Mouse (Mus musculus) stomach, embryonic 15.5 days (tissue): ENCODE measurements at regions not wholly inside any gene's neighbourhood (a gene's known extent, or its start where the extent isn't known, plus 50 kb on each side); places are given as distances from the start of the nearest gene placed in this dataset.

Experiments used
- ATAC-seq: fragments of 200-750 bp; cut with Nextera tagmentation; 2 replicates; pipeline ENCODE4 v1.8.0; 2017; ENCODE audit warnings: low read depth, moderate number of reproducible peaks, moderate TSS enrichment; ENCODE audit not compliant: insufficient read depth, low FRiP score
- H3K27ac ChIP-seq: fragments of 300-500 bp; sonication (generic); 2 replicates; pipeline ENCODE4 v1.5.1; 2015; ENCODE audit warnings: mild to moderate bottlenecking, inconsistent platforms
- H3K27me3 ChIP-seq: fragments of 300-500 bp; sonication (generic); replicated peaks from 2 replicates; pipeline ENCODE4 v1.6.1; 2015; ENCODE audit warnings: inconsistent platforms
- H3K36me3 ChIP-seq: fragments of 300-500 bp; sonication (generic); 2 replicates; pipeline ENCODE4 v1.6.1; 2015; ENCODE audit warnings: inconsistent platforms
- H3K4me1 ChIP-seq: fragments of 300-500 bp; sonication (generic); 2 replicates; pipeline ENCODE4 v1.6.1; 2015; ENCODE audit warnings: inconsistent platforms
- H3K4me2 ChIP-seq: fragments of 300-500 bp; sonication (generic); 2 replicates; pipeline ENCODE4 v1.6.1; 2015; ENCODE audit warnings: mild to moderate bottlenecking, inconsistent platforms
- H3K4me3 ChIP-seq: fragments of 300-500 bp; sonication (generic); replicated peaks from 2 replicates; pipeline ENCODE4 v1.5.1; 2015; ENCODE audit warnings: inconsistent platforms
- H3K9ac ChIP-seq: fragments of 300-500 bp; sonication (generic); 2 replicates; pipeline ENCODE4 v1.6.1; 2015; ENCODE audit warnings: inconsistent platforms
- H3K9me3 ChIP-seq: fragments of 300-500 bp; sonication (generic); 2 replicates; pipeline ENCODE4 v1.6.1; 2016; ENCODE audit warnings: inconsistent platforms
- WGBS: fragments of 180-500 bp; shearing (Covaris S2); methylation state at CpG from one replicate; pipeline ENCODE4 v1.1.7; 2015; 5-methylcytosine and 5-hydroxymethylcytosine counted together

DNA sequence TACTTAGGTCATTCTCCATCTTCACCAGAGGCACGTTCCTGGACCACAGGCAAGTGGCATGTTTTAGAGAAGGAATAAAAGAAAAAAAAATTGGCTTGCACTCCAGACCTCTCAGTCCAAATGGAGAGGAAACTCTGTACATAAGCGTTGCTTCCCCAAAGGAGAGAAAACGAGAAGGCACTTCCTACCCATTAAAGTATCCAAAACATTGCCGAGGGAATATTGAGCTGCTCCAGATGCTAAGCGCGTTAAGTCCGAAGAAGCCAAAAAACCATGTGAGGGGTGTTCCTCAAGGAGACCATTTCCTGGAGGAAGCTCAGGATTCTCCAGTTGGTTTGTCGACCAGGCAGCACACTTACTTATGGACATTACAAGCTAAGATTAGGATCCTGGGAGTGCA lies 286.2 kb downstream of the Pax1 start:
- Histone ChIP-seq H3K36me3 (no peaks in the 10 kb centered on the region), H3K4me3 (no peak overlapping the region), H3K27ac (no peak overlapping the region), H3K4me1 (no peaks in the 10 kb centered on the region), H3K27me3 (no peaks in the 10 kb centered on the region), H3K9me3 (no peaks in the 10 kb centered on the region), H3K9ac (no peak overlapping the region), H3K4me2 (no peak overlapping the region)
- ATAC-seq, result no peak
- 68% methylated on average over 8 of the region's 8 CpGs for WGBS

DNA sequence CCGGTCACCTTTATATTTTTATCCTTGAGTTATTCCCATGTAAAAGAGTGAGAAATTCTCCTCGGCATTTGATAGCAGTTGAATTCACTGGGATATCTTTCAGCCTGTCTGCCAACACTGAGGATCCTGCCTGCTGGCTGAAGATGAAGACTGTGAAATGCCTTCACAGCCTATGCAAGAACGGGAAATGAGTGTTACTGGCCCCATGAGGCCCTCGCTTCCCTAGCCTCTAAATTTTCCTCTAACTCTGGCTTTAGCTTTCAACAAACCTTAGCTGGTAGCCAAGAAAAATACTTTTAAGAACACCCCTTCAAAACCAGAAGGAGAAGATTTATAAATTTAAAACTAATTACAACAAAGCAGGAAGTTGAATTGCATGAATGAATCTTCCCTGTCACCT lies 285.8 kb downstream of the Pax1 start:
- Histone ChIP-seq H3K4me1 (no peaks in the 10 kb centered on the region), H3K27ac (no peak overlapping the region), H3K9me3 (no peaks in the 10 kb centered on the region), H3K4me2 (no peak overlapping the region), H3K4me3 (no peak overlapping the region), H3K27me3 (no peaks in the 10 kb centered on the region), H3K9ac (no peak overlapping the region), H3K36me3 (no peaks in the 10 kb centered on the region)
- WGBS, result 74% methylated on average over 4 of the region's 4 CpGs
- ATAC-seq, result no peak

DNA sequence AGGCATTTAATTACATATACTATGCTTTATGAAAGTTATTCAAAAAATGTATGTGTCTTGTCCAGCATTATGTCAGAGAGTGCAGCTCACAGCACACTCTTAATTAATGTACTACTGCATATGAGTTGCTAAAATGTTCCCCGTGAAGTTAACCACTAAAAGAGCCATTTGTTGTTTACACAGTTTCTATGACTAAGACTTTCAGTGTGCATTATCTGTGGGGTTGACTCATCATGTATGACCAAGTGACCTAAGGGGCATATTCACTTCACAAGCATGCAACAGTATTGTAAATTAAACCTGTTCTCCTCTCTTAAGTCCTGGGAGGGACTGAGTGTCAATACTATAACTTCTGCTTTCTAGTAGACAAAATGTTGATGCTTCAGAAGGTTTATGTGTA lies 276.2 kb downstream of the Pax1 start:
- no peaks in the 10 kb centered on the region for H3K9me3 ChIP-seq
- no peaks in the 10 kb centered on the region for H3K36me3 ChIP-seq
- H3K4me3 ChIP-seq, result no peak overlapping the region
- H3K27me3 ChIP-seq, result no peaks in the 10 kb centered on the region
- no peak overlapping the region for H3K27ac ChIP-seq
- no peak overlapping the region for H3K9ac ChIP-seq
- ATAC-seq, result no peak
- H3K4me1 ChIP-seq, result no peaks in the 10 kb centered on the region
- WGBS, result 67% methylated on average over 1 of the region's 1 CpGs
- no peak overlapping the region for H3K4me2 ChIP-seq

DNA sequence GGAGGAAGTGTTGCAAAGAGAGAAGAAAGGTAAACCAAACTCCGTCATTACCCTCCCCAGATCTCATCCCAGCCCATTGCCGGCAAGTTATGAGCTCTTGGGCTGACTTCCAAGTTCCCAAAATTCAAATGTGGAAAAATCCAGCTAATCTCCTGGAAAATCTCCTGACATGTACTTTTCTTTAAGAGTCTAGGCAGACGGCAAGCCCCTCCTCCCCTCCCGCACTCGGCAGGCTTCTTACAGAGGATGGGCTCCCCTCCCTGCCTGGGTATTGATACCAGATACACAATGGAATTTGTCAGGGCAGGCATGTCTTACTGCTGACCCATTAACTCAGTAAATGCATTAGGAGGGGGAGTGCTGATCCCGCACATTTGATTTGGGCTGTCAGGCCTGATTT lies 271.0 kb downstream of the Pax1 start:
- Histone ChIP-seq H3K4me1 (no peaks in the 10 kb centered on the region), H3K9ac (no peak overlapping the region), H3K4me2 (no peak overlapping the region), H3K4me3 (no peak overlapping the region), H3K36me3 (no peaks in the 10 kb centered on the region), H3K9me3 (no peaks in the 10 kb centered on the region), H3K27me3 (no peaks in the 10 kb centered on the region), H3K27ac (no peak overlapping the region)
- 38% methylated on average over 6 of the region's 6 CpGs for WGBS
- ATAC-seq, result no peak

DNA sequence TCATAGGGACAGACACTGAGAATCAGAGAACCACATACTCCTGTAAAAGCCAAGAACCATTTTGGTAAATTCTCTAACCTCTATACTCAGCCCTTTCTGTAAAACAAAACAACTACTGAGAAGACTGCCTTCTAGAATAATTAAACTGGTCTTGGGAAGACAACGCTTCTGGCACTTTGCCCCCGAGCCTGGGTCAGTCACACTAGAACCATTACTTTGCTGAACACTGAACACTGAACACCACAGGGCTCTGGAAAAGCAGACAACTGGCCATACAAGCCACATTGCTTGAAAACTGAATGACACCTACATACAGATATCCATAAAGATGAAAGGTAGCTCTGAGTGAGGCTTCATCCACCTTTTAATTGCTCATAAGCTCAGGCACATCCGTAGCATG lies 268.0 kb downstream of the Pax1 start:
- no peak for ATAC-seq
- Histone ChIP-seq H3K4me3 (no peak overlapping the region), H3K4me2 (no peak overlapping the region), H3K9ac (no peak overlapping the region), H3K27ac (no peak overlapping the region), H3K36me3 (no peaks in the 10 kb centered on the region), H3K27me3 (no peaks in the 10 kb centered on the region), H3K9me3 (no peaks in the 10 kb centered on the region), H3K4me1 (no peaks in the 10 kb centered on the region)
- 71% methylated on average over 3 of the region's 3 CpGs for WGBS

DNA sequence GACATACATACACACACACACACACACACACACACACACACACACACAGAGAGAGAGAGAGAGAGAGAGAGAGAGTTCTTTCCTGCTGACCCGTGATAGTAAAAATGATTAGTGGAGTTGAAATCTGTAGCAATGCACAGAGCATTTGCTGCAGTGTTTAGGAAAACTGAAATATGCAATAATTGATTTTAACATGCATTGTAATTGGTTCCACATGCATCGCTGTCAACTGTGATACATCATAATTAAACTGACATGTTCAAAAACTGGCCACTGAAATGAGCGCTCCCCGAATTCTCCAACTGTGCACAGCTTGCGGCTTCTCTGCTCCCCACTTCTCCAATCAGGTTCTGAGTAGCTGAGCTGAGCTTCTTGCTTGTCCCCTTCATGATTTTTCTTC lies 265.4 kb downstream of the Pax1 start:
- Histone ChIP-seq H3K27ac (no peak overlapping the region), H3K9ac (no peak overlapping the region), H3K4me3 (no peak overlapping the region), H3K9me3 (no peaks in the 10 kb centered on the region), H3K27me3 (no peaks in the 10 kb centered on the region), H3K4me1 (no peaks in the 10 kb centered on the region), H3K4me2 (no peak overlapping the region), H3K36me3 (no peaks in the 10 kb centered on the region)
- 75% methylated on average over 5 of the region's 5 CpGs for WGBS
- ATAC-seq, result no peak

DNA sequence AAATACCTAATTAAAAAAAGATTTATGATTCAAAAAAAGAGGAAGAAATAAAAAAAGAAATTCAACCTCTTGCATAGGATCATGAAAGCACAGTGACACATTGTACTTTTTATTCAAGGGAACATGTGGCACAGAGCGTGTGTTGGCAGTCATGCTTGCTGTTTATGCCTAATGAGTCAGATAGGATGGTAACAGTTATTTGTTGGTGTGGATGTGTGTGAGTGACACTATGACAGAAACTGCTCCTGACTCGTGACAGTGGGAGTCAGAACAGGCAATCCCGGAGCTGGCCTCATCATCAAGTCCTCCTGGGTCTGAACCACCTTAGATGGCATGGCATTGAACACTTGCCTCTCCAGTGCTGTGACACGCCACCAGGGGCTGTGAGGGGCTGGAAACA lies 261.4 kb downstream of the Pax1 start:
- no peak overlapping the region for H3K4me3 ChIP-seq
- H3K9me3 ChIP-seq, result no peaks in the 10 kb centered on the region
- ATAC-seq, result no peak
- H3K4me2 ChIP-seq, result no peak overlapping the region
- H3K27ac ChIP-seq, result no peak overlapping the region
- H3K9ac ChIP-seq, result no peak overlapping the region
- H3K27me3 ChIP-seq, result no peaks in the 10 kb centered on the region
- 82% methylated on average over 4 of the region's 4 CpGs for WGBS
- H3K36me3 ChIP-seq, result no peaks in the 10 kb centered on the region
- no peaks in the 10 kb centered on the region for H3K4me1 ChIP-seq

DNA sequence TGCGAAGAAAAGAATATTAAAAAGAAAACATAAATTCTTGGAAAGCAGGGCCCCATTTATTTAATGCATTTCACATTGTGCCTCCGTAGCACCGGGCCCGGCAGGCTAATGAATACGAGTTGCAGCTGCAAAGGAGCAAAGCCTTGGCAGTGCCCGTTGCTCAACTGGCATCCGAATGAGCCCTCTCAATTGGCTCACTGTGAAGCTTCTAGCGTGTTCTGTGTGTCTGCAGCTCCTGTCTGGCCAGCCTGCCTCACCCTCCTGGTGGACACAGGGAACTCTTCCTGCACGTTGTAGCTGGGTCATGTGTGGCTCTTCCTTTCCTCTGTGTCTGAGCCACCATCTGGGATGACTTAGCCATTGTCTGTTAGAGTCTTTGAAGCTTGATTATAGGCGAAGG lies 256.1 kb downstream of the Pax1 start:
- H3K9ac ChIP-seq, result no peak overlapping the region
- no peak overlapping the region for H3K4me3 ChIP-seq
- H3K4me2 ChIP-seq, result no peak overlapping the region
- H3K27me3 ChIP-seq, result no peaks in the 10 kb centered on the region
- no peak overlapping the region for H3K27ac ChIP-seq
- no peaks in the 10 kb centered on the region for H3K4me1 ChIP-seq
- no peak for ATAC-seq
- H3K36me3 ChIP-seq, result no peaks in the 10 kb centered on the region
- H3K9me3 ChIP-seq, result no peaks in the 10 kb centered on the region
- WGBS, result 74% methylated on average over 10 of the region's 10 CpGs

DNA sequence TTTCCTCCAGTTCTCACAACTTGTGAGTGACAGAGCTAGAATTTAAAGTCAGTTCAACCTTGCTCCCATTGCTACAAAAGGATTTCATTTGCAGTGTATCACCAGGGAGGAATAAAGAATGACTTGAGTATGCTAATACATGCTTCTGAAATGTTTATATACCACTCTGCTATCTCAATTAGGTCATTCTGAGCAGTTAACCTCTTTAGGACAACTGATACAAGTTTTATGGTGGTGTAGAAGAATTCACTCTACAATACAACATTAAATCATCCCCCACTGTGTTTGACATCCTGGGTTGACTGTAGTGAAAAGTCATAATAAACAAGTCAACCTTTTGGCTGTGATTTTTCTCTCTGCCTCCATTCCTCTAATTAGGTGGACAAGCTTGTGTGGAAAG lies 248.6 kb downstream of the Pax1 start:
- H3K9ac ChIP-seq, result no peak overlapping the region
- no peak overlapping the region for H3K27ac ChIP-seq
- no peaks in the 10 kb centered on the region for H3K4me1 ChIP-seq
- H3K36me3 ChIP-seq, result no peaks in the 10 kb centered on the region
- H3K27me3 ChIP-seq, result no peaks in the 10 kb centered on the region
- no peaks in the 10 kb centered on the region for H3K9me3 ChIP-seq
- no peak overlapping the region for H3K4me2 ChIP-seq
- ATAC-seq, result no peak
- H3K4me3 ChIP-seq, result no peak overlapping the region

DNA sequence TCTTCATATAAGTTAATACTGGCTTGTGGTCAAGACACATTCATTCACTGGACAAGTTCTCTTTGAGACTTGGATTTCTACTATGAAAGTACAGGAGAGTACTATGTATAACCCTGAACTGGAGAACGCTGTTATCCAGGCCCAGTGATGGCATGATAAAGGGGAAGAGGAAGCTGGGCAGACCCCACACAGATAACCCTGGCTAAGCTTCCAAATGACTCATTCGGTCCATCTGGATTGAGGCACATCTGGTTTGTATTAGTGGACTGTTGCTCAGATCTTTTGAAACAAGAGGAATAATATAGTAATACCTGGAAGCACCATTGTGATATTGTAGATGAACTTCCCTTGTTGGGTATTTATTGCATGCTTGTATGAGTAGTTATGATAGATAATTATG lies 239.9 kb downstream of the Pax1 start:
- no peak overlapping the region for H3K9ac ChIP-seq
- ATAC-seq, result no peak
- H3K4me3 ChIP-seq, result no peak overlapping the region
- no peaks in the 10 kb centered on the region for H3K9me3 ChIP-seq
- no peaks in the 10 kb centered on the region for H3K36me3 ChIP-seq
- H3K27me3 ChIP-seq, result no peaks in the 10 kb centered on the region
- H3K27ac ChIP-seq, result no peak overlapping the region
- WGBS, result 45% methylated on average over 2 of the region's 2 CpGs
- no peak overlapping the region for H3K4me2 ChIP-seq
- H3K4me1 ChIP-seq, result no peaks in the 10 kb centered on the region

DNA sequence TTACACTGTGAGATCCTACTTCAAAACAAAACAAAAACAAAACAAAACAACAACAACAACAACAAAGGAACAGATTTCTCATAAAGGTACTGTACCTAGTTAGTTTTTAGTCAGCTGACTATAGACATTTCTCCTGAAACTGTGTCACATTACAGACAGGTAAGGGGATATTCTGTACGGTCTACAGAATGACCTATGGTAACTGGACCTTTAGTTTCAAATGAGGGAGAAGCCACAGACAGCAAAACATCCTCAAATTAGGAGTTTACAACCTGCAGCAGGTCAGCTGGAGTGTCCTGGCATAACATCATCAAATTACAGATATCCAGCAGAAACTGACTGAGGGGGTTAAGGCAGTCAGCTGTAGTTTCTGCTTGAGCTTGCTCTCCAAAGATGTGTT lies 210.7 kb downstream of the Pax1 start:
- Histone ChIP-seq H3K4me2 (no peak overlapping the region), H3K27ac (no peak overlapping the region), H3K27me3 (no peaks in the 10 kb centered on the region), H3K4me3 (no peak overlapping the region), H3K36me3 (no peaks in the 10 kb centered on the region), H3K9ac (no peak overlapping the region), H3K4me1 (no peaks in the 10 kb centered on the region), H3K9me3 (no peaks in the 10 kb centered on the region)
- WGBS, result 91% methylated on average over 1 of the region's 1 CpGs
- ATAC-seq, result no peak

DNA sequence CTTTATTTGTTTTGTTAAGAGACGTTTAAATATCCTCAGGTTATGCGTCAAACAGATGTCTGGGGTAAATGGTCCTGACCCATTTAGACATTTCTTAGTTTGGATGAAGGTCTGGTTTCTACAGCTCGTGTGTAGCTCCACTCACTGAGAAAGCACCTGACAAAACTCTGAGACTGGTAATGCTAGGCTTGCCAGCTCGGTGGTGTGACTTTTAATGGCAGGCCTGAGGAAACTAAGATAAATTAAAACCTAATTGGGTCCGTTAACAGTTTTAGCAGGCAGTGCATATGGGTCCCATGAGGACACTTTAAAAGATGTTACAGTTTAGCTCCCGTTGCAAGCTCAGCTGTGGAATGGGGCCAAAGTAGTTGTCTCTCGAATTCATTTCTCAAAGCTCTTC lies 199.5 kb downstream of the Pax1 start:
- no peak overlapping the region for H3K9ac ChIP-seq
- H3K27me3 ChIP-seq, result no peaks in the 10 kb centered on the region
- H3K36me3 ChIP-seq, result no peaks in the 10 kb centered on the region
- no peaks in the 10 kb centered on the region for H3K4me1 ChIP-seq
- no peak overlapping the region for H3K4me3 ChIP-seq
- ATAC-seq, result no peak
- WGBS, result 49% methylated on average over 7 of the region's 7 CpGs
- H3K9me3 ChIP-seq, result no peaks in the 10 kb centered on the region
- H3K4me2 ChIP-seq, result no peak overlapping the region
- H3K27ac ChIP-seq, result no peak overlapping the region

DNA sequence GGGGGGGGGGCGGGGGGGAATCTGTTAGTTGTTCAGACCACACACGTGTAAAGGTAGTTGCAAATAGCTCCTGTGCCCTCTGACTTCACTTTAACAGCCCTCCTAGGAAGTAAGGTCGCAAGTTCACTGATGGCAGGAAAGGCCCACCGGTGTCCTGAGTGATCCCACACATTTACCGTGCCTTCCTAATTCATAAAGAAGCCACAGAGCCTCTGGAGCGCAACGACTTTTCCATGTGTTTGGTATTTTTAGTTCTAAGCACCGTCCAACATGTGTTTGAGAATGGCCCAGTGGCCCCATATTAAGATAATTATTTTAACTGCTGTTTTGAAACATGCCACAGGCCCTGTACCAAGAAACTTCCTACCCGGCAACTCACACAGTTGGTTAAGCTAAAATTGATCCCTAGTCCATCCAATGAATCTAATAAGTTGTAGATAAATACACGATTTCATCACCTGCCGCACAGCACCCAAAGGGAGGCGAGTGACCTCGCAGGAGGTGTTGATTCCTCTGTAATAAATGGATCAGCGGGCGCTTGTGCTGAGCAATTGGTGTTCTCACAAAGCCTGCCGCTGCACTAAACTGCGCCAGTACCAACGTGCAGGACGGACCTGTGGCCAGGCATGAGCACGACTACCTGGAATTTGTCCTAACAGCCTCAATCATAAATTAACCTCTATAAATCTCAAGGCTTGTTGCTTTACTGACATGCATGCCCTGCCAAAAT lies 198.9 kb downstream of the Pax1 start:
- ATAC-seq, result no peak
- H3K36me3 ChIP-seq, result no peaks in the 10 kb centered on the region
- no peak overlapping the region for H3K4me2 ChIP-seq
- WGBS, result 72% methylated on average over 20 of the region's 20 CpGs
- H3K4me1 ChIP-seq, result no peaks in the 10 kb centered on the region
- H3K27me3 ChIP-seq, result no peaks in the 10 kb centered on the region
- no peak overlapping the region for H3K4me3 ChIP-seq
- no peak overlapping the region for H3K9ac ChIP-seq
- H3K27ac ChIP-seq, result no peak overlapping the region
- H3K9me3 ChIP-seq, result no peaks in the 10 kb centered on the region
